Mouse (Mus musculus) liver, postnatal 0 days (tissue): Measurements from ENCODE around the gene Robo4.

Experiments used
- CTCF ChIP-seq: sonication (generic); IDR thresholded peaks from 2 replicates; pipeline ENCODE4 v1.5.1; 2016; ENCODE audit warnings: antibody characterized with exemption, low read depth
- EP300 ChIP-seq: IDR thresholded peaks from 2 replicates; pipeline ENCODE4 v1.6.1; 2016; ENCODE audit warnings: antibody characterized with exemption, low read depth, mild to moderate bottlenecking

DNA sequence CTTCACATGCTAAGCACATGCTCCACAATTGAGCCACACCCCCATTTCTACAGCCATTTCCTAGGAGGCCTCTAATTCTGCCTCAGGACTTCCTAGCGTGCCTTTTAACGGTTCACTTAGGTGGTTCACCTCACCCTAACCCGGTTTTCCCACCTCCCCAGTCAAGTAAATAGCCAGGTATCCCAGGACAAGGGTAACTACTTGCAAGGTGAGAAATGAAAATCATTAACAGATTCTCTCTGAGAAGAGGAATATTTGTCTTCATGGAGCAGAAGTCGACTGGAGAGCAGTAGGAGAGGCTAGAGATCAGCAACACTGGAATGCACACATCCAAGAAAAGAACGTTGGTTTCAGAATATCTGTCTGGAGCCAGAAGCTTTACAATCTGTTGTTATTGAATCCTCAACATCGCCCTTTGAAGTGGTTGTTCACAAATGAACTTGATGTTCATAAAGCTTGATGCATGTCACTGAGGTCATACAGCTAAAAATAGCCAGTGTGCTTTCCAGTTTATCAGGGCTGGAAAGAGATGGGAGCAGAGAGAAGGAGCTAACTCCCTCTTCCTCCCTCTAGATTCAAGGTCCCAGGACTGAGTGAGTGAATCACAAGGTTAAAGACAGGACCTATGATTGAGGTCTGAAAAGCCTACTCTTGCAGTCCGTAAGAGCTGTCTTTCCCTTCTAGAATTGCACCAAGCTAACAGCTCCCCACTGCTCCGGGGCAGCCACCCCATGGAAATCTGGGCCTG is 8.2 kb downstream of the Robo4 start:
- TF ChIP-seq CTCF = no peak
- no peak for TF ChIP-seq EP300
